Mouse (Mus musculus): ENCODE measurements around the gene B4galt5. TPM values are rescaled to one million over a fixed set of nuclear protein-coding genes. Genes with fewer than 3 reads are reported as not detected.

B4galt5 gene
- polyA plus RNA-seq, 1 experiment from 2014 or later, result 4.5 TPM

- Histone ChIP-seq H3K9me3 (ENCODE audit: control insufficient read depth, low read length) (no peaks in the 10 kb centered on the region), H3K4me1 (replicated peaks; ENCODE audit: control insufficient read depth, insufficient read depth) (peaks cover 4% of the 10 kb centered on the region), H3K36me3 (ENCODE audit: control insufficient read depth, insufficient read depth, low read length) (no peaks in the 10 kb centered on the region), H3K9ac (ENCODE audit: low read length) (no peak overlapping the region), H3K4me2 (replicated peaks; ENCODE audit: low read depth) (no peak overlapping the region), H3K27me3 (ENCODE audit: control insufficient read depth, insufficient read depth, low read length) (no peaks in the 10 kb centered on the region), H3K27ac (replicated peaks) (no peak overlapping the region), H3K4me3 (ENCODE audit: low read depth, low read length) (no peak overlapping the region)
- WGBS, result 75% methylated on average over 4 of the region's 4 CpGs
- ATAC-seq (ENCODE audit: low FRiP score, low TSS enrichment) (no peak), DNase-seq (ENCODE audit: low spot score) (no peak)
- no peak for TF ChIP-seq CTCF (IDR thresholded peaks at IDR 0.05; ENCODE audit: low read depth)
- no peak for TF ChIP-seq EP300 (optimal IDR thresholded peaks at IDR 0.05)
These were observed 14.7 kb downstream of the B4galt5 start for GRCm38 (mm10) chr2:167334312-167334711.

- H3K9me3 ChIP-seq (ENCODE audit: control insufficient read depth, low read length), result no peaks in the 10 kb centered on the region
- TF ChIP-seq EP300 (optimal IDR thresholded peaks at IDR 0.05) (no peak), CTCF (IDR thresholded peaks at IDR 0.05; ENCODE audit: low read depth) (no peak)
- no peaks in the 10 kb centered on the region for H3K27me3 ChIP-seq (ENCODE audit: control insufficient read depth, insufficient read depth, low read length)
- no peak overlapping the region for H3K4me2 ChIP-seq (replicated peaks; ENCODE audit: low read depth)
- 49% methylated on average over 6 of the region's 6 CpGs for WGBS
- no peak overlapping the region for H3K4me3 ChIP-seq (ENCODE audit: low read depth, low read length)
- H3K27ac ChIP-seq (replicated peaks), result no peak overlapping the region
- no peaks in the 10 kb centered on the region for H3K36me3 ChIP-seq (ENCODE audit: control insufficient read depth, insufficient read depth, low read length)
- ATAC-seq (ENCODE audit: low FRiP score, low TSS enrichment) (no peak), DNase-seq (ENCODE audit: low spot score) (no peak)
- peaks cover 4% of the 10 kb centered on the region for H3K4me1 ChIP-seq (replicated peaks; ENCODE audit: control insufficient read depth, insufficient read depth)
- H3K9ac ChIP-seq (ENCODE audit: low read length), result no peak overlapping the region
These were observed 15.5 kb downstream of the B4galt5 start for GRCm38 (mm10) chr2:167333450-167333849.

GRCm38 (mm10) chr2:167332336-167332987 is 16.5 kb downstream of the B4galt5 start:
- no peak overlapping the region for H3K4me3 ChIP-seq (ENCODE audit: low read depth, low read length)
- no peaks in the 10 kb centered on the region for H3K36me3 ChIP-seq (ENCODE audit: control insufficient read depth, insufficient read depth, low read length)
- no peak for ATAC-seq (ENCODE audit: low FRiP score, low TSS enrichment)
- no peak overlapping the region for H3K4me2 ChIP-seq (replicated peaks; ENCODE audit: low read depth)
- TF ChIP-seq EP300 (optimal IDR thresholded peaks at IDR 0.05) (no peak), CTCF (IDR thresholded peaks at IDR 0.05; ENCODE audit: low read depth) (no peak)
- peaks cover 4% of the 10 kb centered on the region for H3K4me1 ChIP-seq (replicated peaks; ENCODE audit: control insufficient read depth, insufficient read depth)
- no peaks in the 10 kb centered on the region for H3K9me3 ChIP-seq (ENCODE audit: control insufficient read depth, low read length)
- WGBS, result 73% methylated on average over 7 of the region's 7 CpGs
- H3K27ac ChIP-seq (replicated peaks), result no peak overlapping the region
- H3K27me3 ChIP-seq (ENCODE audit: control insufficient read depth, insufficient read depth, low read length), result no peaks in the 10 kb centered on the region
- no peak for DNase-seq (ENCODE audit: low spot score)
- H3K9ac ChIP-seq (ENCODE audit: low read length), result no peak overlapping the region

GRCm38 (mm10) chr2:167331432-167331921 is 17.5 kb downstream of the B4galt5 start:
- TF ChIP-seq CTCF (IDR thresholded peaks at IDR 0.05; ENCODE audit: low read depth), result no peak
- TF ChIP-seq EP300 (optimal IDR thresholded peaks at IDR 0.05), result no peak
- H3K36me3 ChIP-seq (ENCODE audit: control insufficient read depth, insufficient read depth, low read length), result no peaks in the 10 kb centered on the region
- H3K9ac ChIP-seq (ENCODE audit: low read length), result peak overlapping the region; percentile 23; the same call in 1 of the 2 replicates
- H3K9me3 ChIP-seq (ENCODE audit: control insufficient read depth, low read length), result no peaks in the 10 kb centered on the region
- DNase-seq (ENCODE audit: low spot score) (no peak), ATAC-seq (ENCODE audit: low FRiP score, low TSS enrichment) (no peak)
- no peak overlapping the region for H3K4me3 ChIP-seq (ENCODE audit: low read depth, low read length)
- H3K27ac ChIP-seq (replicated peaks), result no peak overlapping the region
- H3K4me1 ChIP-seq (replicated peaks; ENCODE audit: control insufficient read depth, insufficient read depth), result no peaks in the 10 kb centered on the region
- WGBS, result 17% methylated on average over 5 of the region's 5 CpGs
- no peak overlapping the region for H3K4me2 ChIP-seq (replicated peaks; ENCODE audit: low read depth)
- H3K27me3 ChIP-seq (ENCODE audit: control insufficient read depth, insufficient read depth, low read length), result no peaks in the 10 kb centered on the region

GRCm38 (mm10) chr2:167330581-167330980 is 18.4 kb downstream of the B4galt5 start:
- 71% methylated on average over 5 of the region's 5 CpGs for WGBS

GRCm38 (mm10) chr2:167329478-167330262 is 19.3 kb downstream of the B4galt5 start:
- Histone ChIP-seq H3K9ac (ENCODE audit: low read length) (no peak overlapping the region), H3K4me3 (ENCODE audit: low read depth, low read length) (no peak overlapping the region), H3K27ac (replicated peaks) (no peak overlapping the region), H3K4me1 (replicated peaks; ENCODE audit: control insufficient read depth, insufficient read depth) (no peaks in the 10 kb centered on the region), H3K4me2 (replicated peaks; ENCODE audit: low read depth) (no peak overlapping the region), H3K36me3 (ENCODE audit: control insufficient read depth, insufficient read depth, low read length) (no peaks in the 10 kb centered on the region), H3K27me3 (ENCODE audit: control insufficient read depth, insufficient read depth, low read length) (no peaks in the 10 kb centered on the region), H3K9me3 (ENCODE audit: control insufficient read depth, low read length) (no peaks in the 10 kb centered on the region)
- TF ChIP-seq CTCF (IDR thresholded peaks at IDR 0.05; ENCODE audit: low read depth) (no peak), EP300 (optimal IDR thresholded peaks at IDR 0.05) (no peak)
- ATAC-seq (ENCODE audit: low FRiP score, low TSS enrichment) (no peak), DNase-seq (ENCODE audit: low spot score) (no peak)
- WGBS, result 83% methylated on average over 9 of the region's 9 CpGs

More at GRCm38 (mm10) chr2:167330581-167330980, 18.4 kb downstream of the B4galt5 start:
- ATAC-seq (ENCODE audit: low FRiP score, low TSS enrichment) (no peak), DNase-seq (ENCODE audit: low spot score) (no peak)
- H3K27ac ChIP-seq (replicated peaks), result no peak overlapping the region
- no peaks in the 10 kb centered on the region for H3K9me3 ChIP-seq (ENCODE audit: control insufficient read depth, low read length)
- no peaks in the 10 kb centered on the region for H3K36me3 ChIP-seq (ENCODE audit: control insufficient read depth, insufficient read depth, low read length)
- TF ChIP-seq EP300 (optimal IDR thresholded peaks at IDR 0.05), result no peak
- no peak for TF ChIP-seq CTCF (IDR thresholded peaks at IDR 0.05; ENCODE audit: low read depth)
- no peak overlapping the region for H3K4me3 ChIP-seq (ENCODE audit: low read depth, low read length)
- no peaks in the 10 kb centered on the region for H3K4me1 ChIP-seq (replicated peaks; ENCODE audit: control insufficient read depth, insufficient read depth)
- H3K27me3 ChIP-seq (ENCODE audit: control insufficient read depth, insufficient read depth, low read length), result no peaks in the 10 kb centered on the region
- H3K9ac ChIP-seq (ENCODE audit: low read length), result no peak overlapping the region
- H3K4me2 ChIP-seq (replicated peaks; ENCODE audit: low read depth), result no peak overlapping the region

All from stomach, postnatal 0 days (tissue).